Mouse (Mus musculus) brain, adult 10 weeks (tissue): ENCODE measurements around the gene Pdk1. TPM values are rescaled to one million over a fixed set of nuclear protein-coding genes. Genes with fewer than 3 reads are reported as not detected.

ENCODE experiments used
- polyA plus RNA-seq: library from polyadenylated mRNA; stranded (reverse); fragments of 350-450 nt; fragmentation: Illumina TruSeq; extraction: RNeasy Lipid Tissue Mini Kit (QIAGEN cat#74804); gene quantifications from one replicate; pipeline ENCODE4 v1.2.3, GENCODE M21; 2015; ENCODE audit warnings: low read depth, low replicate concordance

Gene Pdk1
- polyA plus RNA-seq, result 36.8 TPM

GRCm38 (mm10) chr2:71872801-71873443 is at the start of gene Pdk1:
Gene Pdk1, plus strand, starts transcription at chr2:71873224.

Other genes with a start within 250 kb of the Pdk1 start
- 21.5 TPM for gene Itga6, start 127.6 kb upstream of the Pdk1 start, polyA plus RNA-seq
- 423 TPM for gene Rapgef4, start 108.0 kb downstream of the Pdk1 start, polyA plus RNA-seq